Comparison of ENCODE assay signal across 8 mouse cellular contexts in the genomic region with DNA sequence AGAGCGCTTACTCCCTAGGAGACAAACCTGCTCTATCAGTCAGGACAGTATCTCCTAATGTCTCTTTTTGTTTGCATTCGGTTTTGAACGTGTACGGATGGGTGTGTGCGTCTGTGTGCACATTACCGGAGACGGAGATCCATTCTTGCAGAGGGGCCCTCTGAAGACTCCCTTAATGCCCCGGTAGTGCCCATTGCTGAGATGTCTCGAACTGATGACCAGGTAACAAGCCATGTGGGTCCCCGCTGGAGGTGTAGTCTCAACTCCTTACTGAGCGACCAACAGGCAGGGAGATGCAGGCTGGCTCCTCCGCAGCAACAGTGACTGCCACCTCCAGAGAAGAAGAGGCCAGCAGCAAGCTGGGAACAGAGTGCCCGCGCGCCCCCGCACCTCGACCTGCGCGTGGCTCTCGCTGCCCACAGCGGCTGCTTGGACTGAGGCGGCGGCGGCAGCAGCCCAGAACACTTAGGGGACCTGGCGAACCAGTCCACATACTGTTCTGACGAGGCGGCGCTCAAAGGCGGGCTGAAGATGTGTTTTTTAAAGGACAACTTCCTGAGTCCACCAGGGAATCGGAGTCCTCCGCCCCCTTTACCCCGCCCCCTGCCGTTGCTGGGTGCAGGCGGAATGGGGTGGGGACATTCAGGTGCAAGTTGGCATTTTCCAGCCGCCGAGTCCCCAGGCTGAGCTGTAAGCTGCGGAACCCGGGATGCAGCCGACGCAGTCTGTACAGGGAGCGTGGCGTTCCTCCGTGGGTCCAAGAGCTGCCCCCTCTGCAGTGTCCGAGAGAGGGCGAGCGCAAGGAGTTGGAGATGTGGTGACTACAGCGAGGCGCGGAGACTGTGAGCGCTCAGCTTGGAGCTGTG. TPM values are rescaled to one million over a fixed set of nuclear protein-coding genes. Genes with fewer than 3 reads are reported as not detected.
DNase-seq lines count a peak whose midpoint lies in the region; ATAC-seq and TF ChIP-seq lines count a peak whose summit lies in the region.

A gene (minus strand): TSS at position 612 of the 866 bp plus-strand sequence.

- H3K27ac ChIP-seq in ES-Bruce4 (ENCODE audit: insufficient read depth, low read length) = no peak within 1 kb of the TSS
- H3K27ac ChIP-seq in intestine, embryonic 16.5 days (ENCODE audit: low read length) = no peak within 1 kb of the TSS
- peak within 1 kb of the TSS; percentile 42; the same call in 1 of the 2 replicates for H3K27ac ChIP-seq in limb, embryonic 10.5 days
- no peak within 1 kb of the TSS for H3K27ac ChIP-seq in midbrain, embryonic 12.5 days (replicated peaks)
- no peak within 1 kb of the TSS for H3K27ac ChIP-seq in stomach, embryonic 15.5 days

- H3K9ac ChIP-seq in ES-Bruce4 (ENCODE audit: low read depth, poor library complexity, severe bottlenecking) = 0 out of 2 replicates have a peak within 1 kb of the TSS, but pooled peaks have one; percentile 18
- H3K9ac ChIP-seq in intestine, embryonic 16.5 days (ENCODE audit: low read depth, low read length) = peak within 1 kb of the TSS; percentile 67
- peak within 1 kb of the TSS; percentile 62 for H3K9ac ChIP-seq in midbrain, embryonic 12.5 days (replicated peaks)
- H3K9ac ChIP-seq in stomach, embryonic 15.5 days = peak within 1 kb of the TSS; percentile 20; the same call in 1 of the 2 replicates

- H3K27me3 ChIP-seq in ES-Bruce4 (ENCODE audit: control insufficient read depth, insufficient read depth, low read length, poor library complexity, severe bottlenecking) = no peaks in the 10 kb centered on the region
- H3K27me3 ChIP-seq in intestine, embryonic 16.5 days (replicated peaks; ENCODE audit: control insufficient read depth, insufficient read depth, low read length) = no peaks in the 10 kb centered on the region
- H3K27me3 ChIP-seq in limb, embryonic 10.5 days (ENCODE audit: low read depth, poor library complexity, severe bottlenecking) = peaks cover 6% of the 10 kb centered on the region; the same call in 1 of the 2 replicates
- H3K27me3 ChIP-seq in midbrain, embryonic 12.5 days = 0 out of 2 replicates have a peak, but pooled peaks cover 2% of the 10 kb centered on the region
- no peaks in the 10 kb centered on the region for H3K27me3 ChIP-seq in stomach, embryonic 15.5 days (replicated peaks)

- H3K9me3 ChIP-seq in ES-Bruce4 (replicated peaks; ENCODE audit: control insufficient read depth, insufficient read depth, low read length, poor library complexity, severe bottlenecking) = no peaks in the 10 kb centered on the region
- no peaks in the 10 kb centered on the region for H3K9me3 ChIP-seq in intestine, embryonic 16.5 days (ENCODE audit: control insufficient read depth, low read length)
- no peaks in the 10 kb centered on the region for H3K9me3 ChIP-seq in limb, embryonic 10.5 days (replicated peaks)
- no peaks in the 10 kb centered on the region for H3K9me3 ChIP-seq in midbrain, embryonic 12.5 days
- H3K9me3 ChIP-seq in stomach, embryonic 15.5 days = no peaks in the 10 kb centered on the region

- no peak for TF ChIP-seq POLR2A in ES-Bruce4 (IDR thresholded peaks at IDR 0.05; ENCODE audit: insufficient read depth, low read length)

- H3K4me1 ChIP-seq in ES-Bruce4 (ENCODE audit: control insufficient read depth, insufficient read depth, low read length) = no peaks in the 10 kb centered on the region
- H3K4me1 ChIP-seq in intestine, embryonic 16.5 days (ENCODE audit: control insufficient read depth, insufficient read depth, low read length) = no peaks in the 10 kb centered on the region; the same call in 1 of the 2 replicates
- H3K4me1 ChIP-seq in limb, embryonic 10.5 days = peaks cover 9% of the 10 kb centered on the region; the same call in 1 of the 2 replicates
- no peaks in the 10 kb centered on the region for H3K4me1 ChIP-seq in midbrain, embryonic 12.5 days
- H3K4me1 ChIP-seq in stomach, embryonic 15.5 days = peaks cover 4% of the 10 kb centered on the region; the same call in 1 of the 2 replicates

- no peak for TF ChIP-seq CTCF in ES-Bruce4 (IDR thresholded peaks at IDR 0.05; ENCODE audit: low read depth, low read length)

- 1% methylated on average over 50 of the region's 50 CpGs for WGBS in intestine, embryonic 16.5 days
- under 1% methylated on average over 50 of the region's 50 CpGs for WGBS in limb, embryonic 10.5 days
- WGBS in midbrain, embryonic 12.5 days = under 1% methylated on average over 50 of the region's 50 CpGs
- under 1% methylated on average over 50 of the region's 50 CpGs for WGBS in stomach, embryonic 15.5 days

- ATAC-seq in intestine, embryonic 16.5 days = peak; percentile 94
- peak; percentile 92 for ATAC-seq in midbrain, embryonic 12.5 days (ENCODE audit: low FRiP score, low read depth)
- ATAC-seq in stomach, embryonic 15.5 days (ENCODE audit: insufficient read depth, low FRiP score, low read depth) = peak; percentile 89
- no peak for ATAC-seq in inflammation-experienced regulatory T-cells, adult 6 months

- peak within 1 kb of the TSS; percentile 94 for H3K4me2 ChIP-seq in intestine, embryonic 16.5 days (ENCODE audit: low read depth, low read length)
- H3K4me2 ChIP-seq in midbrain, embryonic 12.5 days (replicated peaks) = peak within 1 kb of the TSS; percentile 83
- H3K4me2 ChIP-seq in stomach, embryonic 15.5 days = peak within 1 kb of the TSS; percentile 93

- no peak for TF ChIP-seq EP300 in ES-Bruce4 (IDR thresholded peaks at IDR 0.05; ENCODE audit: insufficient read depth, low read depth, low read length)

- peak; percentile 60 for DNase-seq in brain, adult 2 months (ENCODE audit: low read depth, low spot score)
- peak; percentile 9 to 29 for DNase-seq in frontal cortex, postnatal 14 days (ENCODE audit: low spot score in 2 of 2)
- peak; percentile 64 for DNase-seq in limb, embryonic 10.5 days (ENCODE audit: low spot score)

- peak within 1 kb of the TSS; percentile 52 for H3K4me3 ChIP-seq in ES-Bruce4 (ENCODE audit: low read depth, low read length)
- H3K4me3 ChIP-seq in intestine, embryonic 16.5 days (ENCODE audit: low read length) = peak within 1 kb of the TSS; percentile 62
- H3K4me3 ChIP-seq in limb, embryonic 10.5 days = peak within 1 kb of the TSS; percentile 66
- H3K4me3 ChIP-seq in midbrain, embryonic 12.5 days = peak within 1 kb of the TSS; percentile 56
- H3K4me3 ChIP-seq in stomach, embryonic 15.5 days (replicated peaks) = peak within 1 kb of the TSS; percentile 55

- H3K36me3 ChIP-seq in ES-Bruce4 (ENCODE audit: control insufficient read depth, insufficient read depth, low read length, poor library complexity, severe bottlenecking) = no peaks in the 10 kb centered on the region
- H3K36me3 ChIP-seq in intestine, embryonic 16.5 days (ENCODE audit: control insufficient read depth, insufficient read depth, low read length) = no peaks in the 10 kb centered on the region
- H3K36me3 ChIP-seq in limb, embryonic 10.5 days = no peaks in the 10 kb centered on the region
- no peaks in the 10 kb centered on the region for H3K36me3 ChIP-seq in midbrain, embryonic 12.5 days
- H3K36me3 ChIP-seq in stomach, embryonic 15.5 days = no peaks in the 10 kb centered on the region

RNA-seq across cellular contexts. Expression of the gene that starts here (rescaled TPM):
- polyA plus RNA-seq in ES-Bruce4 (2011; ENCODE audit: insufficient read depth, insufficient read length, low read depth, missing spikeins) = not detected in 2 replicates
- polyA plus RNA-seq in intestine, embryonic 16.5 days (2015; fragmentation: Nextera tagmentation; extraction: Ambion mirVana) = 0.06 and 0.13 TPM in 2 replicates
- 0.11 TPM in 1 of 2 replicates, not detected in the other for polyA plus RNA-seq in limb, embryonic 10.5 days (2016; fragmentation: Nextera tagmentation; extraction: Ambion mirVana)
- polyA plus RNA-seq in midbrain, embryonic 12.5 days (2016; fragmentation: Nextera tagmentation; extraction: Ambion mirVana) = 0.55 and 0.61 TPM in 2 replicates
- polyA plus RNA-seq in stomach, embryonic 15.5 days (2015; fragmentation: Nextera tagmentation; extraction: Ambion mirVana) = 0.15 and 0.43 TPM in 2 replicates
- not detected for polyA plus RNA-seq in inflammation-experienced regulatory T-cells, adult 6 months (2017; shearing (Covaris generic))

Comparison
In these comparisons a context has a peak if more than half of its experiments do, and no peak if none do; other contexts are left out.
1. Peak in ATAC-seq, H3K4me3 ChIP-seq, H3K9ac ChIP-seq and H3K4me2 ChIP-seq in intestine, embryonic 16.5 days; RNA of the gene not detected or under 1 TPM.
2. Peak in DNase-seq, H3K4me3 ChIP-seq and H3K27ac ChIP-seq in limb, embryonic 10.5 days; RNA of the gene not detected or under 1 TPM.
3. Peak in ATAC-seq, H3K4me3 ChIP-seq, H3K9ac ChIP-seq and H3K4me2 ChIP-seq in midbrain, embryonic 12.5 days; RNA of the gene not detected or under 1 TPM.
4. Peak in ATAC-seq, H3K4me3 ChIP-seq, H3K9ac ChIP-seq and H3K4me2 ChIP-seq in stomach, embryonic 15.5 days; RNA of the gene not detected or under 1 TPM.